Mouse (Mus musculus) bone marrow macrophage, adult 2 months (primary cell): ENCODE measurements at regions not wholly inside any gene's neighbourhood (a gene's known extent, or its start where the extent isn't known, plus 50 kb on each side); places are given as distances from the start of the nearest gene placed in this dataset.

ENCODE experiments used
- CTCF ChIP-seq: IDR thresholded peaks from 2 replicates; pipeline ENCODE4 v1.5.1; 2012; ENCODE audit warnings: low read depth, mild to moderate bottlenecking, low read length, moderate library complexity
- POLR2A ChIP-seq: IDR thresholded peaks from 2 replicates; pipeline ENCODE4 v1.6.1; 2012; ENCODE audit warnings: mild to moderate bottlenecking, low read depth, low read length, borderline replicate concordance

- TF ChIP-seq CTCF: no peak
- TF ChIP-seq POLR2A: no peak
Measured at GRCm38 (mm10) chr10:21490910-21491309, 102.0 kb upstream of the 1700020N01Rik start.
